Mouse (Mus musculus): ENCODE results near the gene Dusp18.

Gene Dusp18

DNA sequence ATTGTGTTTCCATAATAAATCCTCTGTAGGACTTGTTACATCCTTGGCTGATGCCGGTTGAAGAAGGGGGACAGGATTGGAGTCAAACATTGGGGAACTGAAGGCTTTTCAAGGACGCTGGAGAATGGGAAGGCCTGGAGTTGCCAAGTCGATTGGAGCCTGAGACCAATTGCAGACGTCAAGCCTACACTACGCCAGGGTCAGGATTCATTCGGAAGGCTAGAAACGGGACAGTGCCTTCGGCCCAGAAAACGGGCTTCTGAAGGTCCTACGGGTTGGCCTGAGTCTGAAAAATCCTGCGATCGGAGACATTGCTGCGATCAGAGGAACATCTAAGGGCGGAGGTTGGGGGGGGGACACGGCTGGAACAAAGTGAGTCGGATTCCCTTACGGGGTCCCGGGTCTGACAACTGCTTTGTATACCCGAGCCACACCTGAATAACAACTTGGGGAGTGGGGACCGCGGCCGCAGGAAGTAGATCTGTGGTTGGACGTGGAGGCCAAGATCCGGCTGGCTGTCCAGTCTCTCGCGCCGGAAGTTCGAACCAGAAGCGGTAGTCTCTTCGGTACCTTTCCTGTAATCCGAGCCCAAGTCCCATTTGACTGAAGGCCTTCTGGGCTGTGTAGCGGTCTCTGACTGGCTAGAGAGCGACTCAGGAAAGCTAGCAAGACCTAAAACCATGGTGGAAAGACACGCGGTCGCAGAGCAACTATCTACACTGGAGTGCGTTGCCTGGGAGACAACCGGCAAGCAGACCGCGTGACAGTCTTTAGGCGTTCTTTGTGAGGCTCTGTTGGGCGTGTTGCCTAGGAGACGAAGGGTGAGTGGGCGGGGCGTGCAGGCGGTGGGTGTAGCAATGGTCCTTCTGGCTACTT lies at the start of gene Dusp18, which contains the start of gene 4921536K21Rik:
Gene Dusp18 (plus strand): TSS at position 835 of the 876 bp plus-strand sequence.
Gene 4921536K21Rik (minus strand): TSS at position 693 of the 876 bp plus-strand sequence.
- peak; percentile 88 to 91 for DNase-seq (ENCODE audit: low spot score in 2 of 2)

DNA sequence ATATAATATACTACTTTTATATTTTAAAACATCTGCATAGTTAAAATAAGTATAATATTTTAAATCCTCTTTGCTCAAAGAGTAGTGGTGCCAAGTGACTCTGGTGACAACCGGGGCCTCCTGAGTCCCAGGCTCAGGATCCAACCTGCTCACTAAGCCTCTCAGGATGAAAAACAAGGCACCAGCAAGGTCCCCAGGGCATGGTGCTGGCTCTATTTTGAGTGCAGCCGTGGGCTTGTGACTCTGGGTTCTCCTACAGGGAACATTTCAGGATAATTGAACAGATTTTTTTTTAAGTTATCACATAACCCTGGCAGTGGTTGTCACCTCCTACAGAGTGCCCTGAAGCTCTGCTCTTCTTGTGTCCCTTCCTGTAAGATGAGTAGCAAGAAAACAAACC lies 48.7 kb upstream of the Dusp18 start:
- no peak for DNase-seq (ENCODE audit: low spot score in 2 of 2)

DNA sequence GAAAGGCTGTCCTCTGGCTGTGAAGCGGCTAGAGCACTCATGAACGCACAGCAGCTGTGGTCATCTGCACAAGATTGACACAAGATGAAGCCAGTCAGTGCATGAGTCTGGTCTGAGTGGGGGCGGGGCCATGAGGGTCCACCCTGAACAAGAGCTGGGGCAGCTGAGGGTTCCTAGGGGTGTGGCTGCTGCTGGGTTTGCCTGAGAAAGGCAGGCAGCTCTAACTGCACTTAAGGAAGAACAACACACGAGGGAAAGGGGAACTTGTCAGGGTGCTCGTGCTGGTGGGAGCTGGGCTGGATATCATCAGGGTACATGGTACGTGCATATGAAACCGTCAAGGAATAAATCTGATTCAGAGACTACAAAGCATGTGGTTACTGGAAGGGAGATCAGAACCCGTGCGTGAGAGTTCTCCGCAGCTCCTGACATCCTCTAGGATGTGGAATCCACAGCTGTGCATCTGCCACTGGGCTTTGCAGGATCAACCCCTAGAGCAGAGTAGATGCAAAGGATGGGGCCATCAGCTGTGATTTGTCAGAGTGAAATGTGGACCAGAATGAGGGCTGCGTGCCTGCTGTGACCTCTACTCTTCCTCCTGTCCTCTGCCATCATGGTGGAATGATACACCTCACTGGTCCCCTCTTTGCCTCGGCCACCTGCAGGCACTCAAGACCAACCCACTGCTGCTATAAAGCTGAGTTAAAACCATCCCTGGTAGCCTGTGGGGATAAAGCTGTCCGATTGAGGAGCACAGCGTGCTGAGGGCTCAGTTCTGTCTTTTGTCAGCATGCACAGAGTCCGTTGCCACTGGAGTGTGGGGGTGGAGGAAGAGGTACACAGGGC lies 45.3 kb upstream of the Dusp18 start:
- no peak for DNase-seq (ENCODE audit: low spot score in 2 of 2)

DNA sequence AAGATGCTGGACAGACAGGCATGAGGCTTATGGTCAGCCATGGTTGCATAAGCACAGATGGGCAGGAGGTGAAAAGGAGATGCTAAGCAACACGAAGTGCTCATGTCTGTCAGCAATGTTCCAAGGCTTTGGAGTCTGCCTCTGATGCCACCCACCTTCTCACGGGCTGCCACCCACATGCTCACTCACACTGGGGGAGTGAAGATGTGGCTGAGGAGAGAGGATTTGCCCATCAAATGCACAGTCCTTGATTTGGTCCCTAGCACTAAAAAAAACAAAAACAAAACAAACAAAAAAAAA lies 44.8 kb upstream of the Dusp18 start:
- no peak for DNase-seq (ENCODE audit: low spot score in 2 of 2)

DNA sequence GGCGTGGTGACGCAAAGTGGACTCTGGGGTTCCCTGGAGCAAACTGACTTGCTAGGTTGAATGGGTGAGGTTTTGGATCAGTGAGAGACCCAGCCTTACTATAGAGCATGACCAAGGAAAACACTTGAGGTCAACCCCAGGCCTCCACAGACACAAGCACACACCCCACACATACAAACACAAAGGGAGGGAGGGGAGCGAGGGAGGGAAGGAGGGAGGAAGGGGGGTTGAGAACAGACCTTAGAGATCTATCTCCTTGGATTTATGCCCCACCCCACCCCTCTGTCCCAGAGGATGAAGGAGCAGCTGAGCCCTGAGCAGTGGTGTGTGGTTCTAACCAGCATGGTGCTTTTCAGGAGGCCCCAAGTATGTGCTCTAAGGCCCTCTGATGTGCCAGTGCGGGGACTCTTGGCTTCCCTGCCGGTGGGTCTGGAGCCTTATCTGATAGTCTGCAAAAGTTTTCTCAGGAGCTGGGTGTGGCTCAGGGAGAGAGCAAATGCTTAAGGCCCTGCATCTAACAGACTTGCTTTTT lies 44.2 kb upstream of the Dusp18 start:
- no peak for DNase-seq (ENCODE audit: low spot score in 2 of 2)

DNA sequence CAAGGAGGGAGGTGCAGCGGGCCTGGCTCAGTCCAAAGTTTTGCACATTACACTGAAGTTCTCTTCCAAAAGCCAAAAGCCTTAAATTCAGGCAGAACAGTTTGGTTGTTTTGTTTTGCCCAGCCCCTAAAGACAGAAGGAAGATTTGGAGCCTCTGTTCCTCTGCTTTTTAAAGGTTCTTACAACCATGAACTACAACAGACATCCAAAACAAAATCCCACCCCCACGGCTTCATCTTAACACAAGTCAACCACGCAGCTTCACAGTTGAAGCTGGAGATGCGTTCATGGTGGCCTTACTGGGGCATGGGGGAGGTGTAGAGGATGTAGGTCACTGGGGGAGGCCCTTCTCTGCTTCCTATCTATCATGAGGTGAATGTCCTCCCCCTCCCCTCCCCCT lies 43.2 kb upstream of the Dusp18 start:
- DNase-seq (ENCODE audit: low spot score in 2 of 2), result no peak

- DNase-seq (ENCODE audit: low spot score in 2 of 2), result no peak
These were observed 42.0 kb upstream of the Dusp18 start for GRCm38 (mm10) chr11:3853031-3853430.

GRCm38 (mm10) chr11:3853481-3854034 lies 41.5 kb upstream of the Dusp18 start:
- DNase-seq (ENCODE audit: low spot score in 2 of 2), result no peak

- DNase-seq (ENCODE audit: low spot score in 2 of 2), result no peak
These were observed 40.9 kb upstream of the Dusp18 start for GRCm38 (mm10) chr11:3854156-3854555.

- no peak for DNase-seq (ENCODE audit: low spot score in 2 of 2)
These were observed 39.2 kb upstream of the Dusp18 start for GRCm38 (mm10) chr11:3855846-3856245.

DNA sequence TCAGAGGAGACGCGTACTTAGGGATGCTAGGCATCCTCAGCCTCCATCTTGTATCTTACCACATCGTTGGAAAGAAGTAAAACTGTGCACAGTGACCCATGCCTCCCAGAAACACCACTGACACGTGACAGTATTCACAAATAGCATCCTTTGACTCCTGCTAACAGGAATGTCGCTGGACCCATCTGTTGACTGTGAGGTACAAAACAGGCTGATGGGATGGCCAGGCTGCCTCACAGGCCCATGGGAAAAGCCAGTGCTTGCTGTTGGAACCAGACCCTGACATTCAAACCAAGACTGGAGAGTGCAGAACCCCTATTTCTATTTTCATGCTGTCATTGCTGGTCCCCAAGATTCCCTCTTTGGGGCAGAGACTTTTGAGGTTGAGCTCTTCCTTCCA lies 37.1 kb upstream of the Dusp18 start:
- DNase-seq (ENCODE audit: low spot score in 2 of 2), result no peak

DNA sequence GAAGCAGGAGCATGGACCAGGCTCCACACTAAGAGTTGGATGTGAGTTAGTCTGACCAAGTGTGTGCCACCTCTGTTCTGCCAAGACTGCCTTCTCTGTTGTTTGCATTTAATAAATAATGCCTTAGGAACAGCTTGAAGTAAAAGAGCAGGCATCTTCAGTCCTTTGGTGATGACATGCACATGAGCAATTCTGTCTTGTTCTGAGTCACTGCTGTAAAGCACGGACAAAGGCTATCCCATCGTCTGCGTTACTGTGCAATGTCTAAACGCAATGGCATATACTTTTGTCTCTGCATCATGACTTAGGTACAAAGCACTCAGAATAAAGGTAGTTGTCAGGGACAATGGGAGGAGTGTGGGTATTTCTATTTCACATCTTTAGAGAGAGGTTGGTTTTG lies 35.3 kb upstream of the Dusp18 start:
- DNase-seq (ENCODE audit: low spot score in 2 of 2), result no peak

GRCm38 (mm10) chr11:3860361-3860760 lies 34.7 kb upstream of the Dusp18 start:
- DNase-seq (ENCODE audit: low spot score in 2 of 2), result no peak

GRCm38 (mm10) chr11:3862661-3863453 lies 32.2 kb upstream of the Dusp18 start:
- no peak for DNase-seq (ENCODE audit: low spot score in 2 of 2)

DNA sequence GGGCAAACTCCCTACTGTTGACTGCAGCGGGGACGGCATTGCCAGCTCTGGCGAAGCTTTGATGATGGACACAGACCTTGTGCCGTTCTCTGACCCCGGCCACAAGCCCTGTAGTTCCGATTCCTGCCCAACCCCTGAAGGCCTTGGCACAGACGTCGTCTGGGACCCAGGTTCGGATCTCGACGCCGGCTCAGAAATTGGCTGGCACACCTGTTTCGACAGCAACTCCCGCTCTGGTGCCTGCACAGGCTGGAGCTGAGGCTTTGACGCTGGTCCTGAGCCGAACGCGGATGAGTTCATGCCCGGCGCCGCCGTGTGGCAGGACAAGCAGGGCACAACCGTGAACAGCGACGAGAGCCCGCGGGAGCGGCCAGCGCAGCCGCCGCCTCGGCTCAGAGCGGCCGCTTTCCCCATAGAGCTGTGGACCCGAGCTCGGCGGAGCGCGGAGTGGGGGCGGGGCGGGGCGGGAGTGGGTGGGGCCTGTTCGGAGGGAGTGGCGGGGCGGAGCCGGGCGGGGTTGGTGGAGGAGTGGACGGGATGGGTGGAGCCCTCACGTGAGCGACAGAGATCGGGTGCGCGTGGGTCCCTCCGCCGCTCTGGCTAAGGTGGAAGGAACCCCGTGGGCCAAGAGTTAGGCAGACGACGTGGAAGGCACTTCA lies 31.5 kb upstream of the Dusp18 start, which contains the start of gene Osbp2:
Gene Osbp2 (minus strand): TSS at position 450 of the 659 bp plus-strand sequence.
- peak; percentile 46 to 70 for DNase-seq (ENCODE audit: low spot score in 2 of 2)

- DNase-seq (ENCODE audit: low spot score in 2 of 2), result no peak
These were observed 30.7 kb upstream of the Dusp18 start for GRCm38 (mm10) chr11:3864343-3864742.

- no peak for DNase-seq (ENCODE audit: low spot score in 2 of 2)
These were observed 18.6 kb upstream of the Dusp18 start for GRCm38 (mm10) chr11:3876419-3876818.

DNA sequence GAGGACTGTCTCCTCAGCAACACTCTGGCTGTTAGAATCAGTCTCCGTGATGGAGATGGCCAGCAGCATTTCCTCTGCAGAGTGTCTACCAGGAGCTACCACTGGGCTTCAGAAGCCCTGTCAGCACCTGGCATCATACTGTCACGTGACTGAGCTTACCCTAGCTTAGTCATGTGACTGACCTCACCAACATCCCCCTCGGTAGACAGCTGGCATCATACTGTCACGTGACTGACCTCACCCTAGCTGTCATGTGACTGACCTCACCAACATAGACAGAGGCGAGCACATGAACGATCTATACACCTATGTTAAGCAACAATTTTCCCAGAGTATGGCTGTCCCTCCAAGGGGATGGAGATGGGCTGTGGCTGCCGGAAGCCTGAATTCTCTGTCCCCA lies 16.4 kb upstream of the Dusp18 start:
- DNase-seq (ENCODE audit: low spot score in 2 of 2), result no peak

DNA sequence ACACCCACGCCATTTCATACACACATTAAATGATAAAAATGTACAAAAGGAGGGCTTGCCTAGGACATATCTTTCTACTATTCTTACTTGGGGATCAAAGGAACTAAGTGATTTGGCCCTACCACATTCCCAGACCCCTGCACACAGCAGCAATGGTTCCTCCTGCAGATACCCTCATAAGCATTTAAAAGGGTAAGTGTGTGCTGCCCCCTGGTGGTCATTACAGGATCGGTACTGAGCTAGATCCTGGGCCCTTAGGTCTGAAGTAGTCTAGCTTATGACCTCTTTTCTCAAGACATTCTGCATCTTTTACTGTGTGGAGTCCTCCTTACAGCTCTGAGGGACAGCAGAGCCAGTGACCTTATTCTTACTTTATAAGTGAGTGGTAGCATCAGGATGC lies 15.2 kb upstream of the Dusp18 start:
- peak; percentile 53 to 71 for DNase-seq (ENCODE audit: low spot score in 2 of 2)

DNA sequence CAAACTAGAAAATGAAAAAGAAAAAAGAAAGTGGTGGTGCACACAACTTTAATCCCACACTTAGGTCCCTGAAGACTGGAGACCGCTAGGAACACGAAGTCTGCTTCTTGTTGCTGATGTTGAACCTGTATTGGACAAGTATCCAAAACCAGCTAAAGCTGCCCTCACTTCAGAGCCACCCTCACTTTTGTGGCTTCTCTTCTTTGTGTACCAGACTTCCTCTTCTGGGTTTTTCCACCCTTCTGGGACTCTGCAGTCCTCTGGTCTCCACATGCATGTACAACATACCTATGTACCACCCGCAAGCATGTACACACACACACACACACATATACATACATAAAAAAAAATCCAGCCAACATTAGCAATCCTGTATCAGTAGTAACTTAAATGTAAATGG lies 11.3 kb upstream of the Dusp18 start:
- DNase-seq (ENCODE audit: low spot score in 2 of 2), result no peak

DNA sequence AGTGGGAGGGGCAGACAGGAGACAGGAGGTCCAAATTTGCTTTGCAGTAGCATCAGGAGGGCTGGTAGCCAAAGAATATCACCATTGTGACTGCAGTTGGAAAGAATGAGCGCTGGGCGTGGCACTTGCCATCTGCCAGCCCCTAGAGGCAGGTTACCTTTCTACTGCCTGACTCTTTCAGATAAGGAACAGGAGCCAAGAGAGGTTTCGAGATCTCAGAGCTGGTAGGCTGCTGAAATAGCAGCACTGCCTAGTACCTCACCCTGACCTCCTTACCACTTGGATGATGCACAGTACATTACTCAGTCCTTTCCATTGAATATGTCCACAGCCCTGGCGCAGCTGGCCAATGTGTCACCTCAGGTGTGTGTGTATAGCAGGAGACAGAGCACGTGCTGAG lies 7.7 kb upstream of the Dusp18 start:
- no peak for DNase-seq (ENCODE audit: low spot score in 2 of 2)
